Mouse (Mus musculus) kidney, adult 2 months (tissue): ENCODE results near the gene Irx5. TPM values are rescaled to one million over a fixed set of nuclear protein-coding genes. Genes with fewer than 3 reads are reported as not detected.

Experiments used
- DNase-seq: peaks from one replicate; pipeline ENCODE4 v3.0.0; 2021
- H3K27ac ChIP-seq: fragments of 200-500 bp; 2 replicates; pipeline ENCODE4 v1.5.1; 2012; ENCODE audit warnings: low read depth, low read length, control low read depth, inconsistent platforms; ENCODE audit not compliant: insufficient read depth
- H3K27me3 ChIP-seq: fragments of 200-500 bp; replicated peaks from 2 replicates; pipeline ENCODE4 v1.6.1; 2012; ENCODE audit warnings: mild to moderate bottlenecking, moderate library complexity, low read length, inconsistent platforms; ENCODE audit not compliant: control insufficient read depth, insufficient read depth
- H3K36me3 ChIP-seq: fragments of 200-500 bp; 2 replicates; pipeline ENCODE4 v1.6.1; 2012; ENCODE audit warnings: mild to moderate bottlenecking, moderate library complexity, low read length, inconsistent platforms; ENCODE audit not compliant: control insufficient read depth, insufficient read depth
- H3K4me1 ChIP-seq: fragments of 200-500 bp; 2 replicates; pipeline ENCODE4 v1.6.1; 2011; ENCODE audit warnings: low read length; ENCODE audit not compliant: control insufficient read depth, insufficient read depth
- H3K4me3 ChIP-seq: fragments of 200-500 bp; 2 replicates; pipeline ENCODE4 v1.5.1; 2011; ENCODE audit warnings: mild to moderate bottlenecking, low read depth, low read length, control low read depth; ENCODE audit not compliant: insufficient read depth
- CTCF ChIP-seq: fragments of 200-500 bp; conservative IDR thresholded peaks from 2 replicates; pipeline ENCODE4 v1.5.1; 2011; ENCODE audit warnings: low read depth, mild to moderate bottlenecking, control low read depth, low read length, moderate library complexity, mixed read lengths; ENCODE audit not compliant: insufficient read depth, insufficient read length
- POLR2A ChIP-seq: fragments of 200-500 bp; IDR thresholded peaks from one replicate; pipeline ENCODE4 v1.6.1; 2011; ENCODE audit warnings: low read depth, low read length, control low read depth
- WGBS: fragments of 180-500 bp; shearing (Covaris S2); methylation state at CpG from one replicate; pipeline ENCODE4 v1.1.7; 2018; 5-methylcytosine and 5-hydroxymethylcytosine counted together
- polyA plus RNA-seq: library from polyadenylated mRNA; depleted of rRNA; stranded (reverse); fragments of >200 nt; gene quantifications from 2 replicates; pipeline ENCODE4 v1.2.3, GENCODE M21; 2012

Gene Irx5
- polyA plus RNA-seq, 1 experiment: 3.1 TPM

GRCm38 (mm10) chr8:92408092-92408491 lies 50.7 kb downstream of the Irx5 start:
- Histone ChIP-seq H3K4me3 (no peak overlapping the region), H3K27me3 (no peaks in the 10 kb centered on the region), H3K4me1 (no peaks in the 10 kb centered on the region), H3K27ac (no peak overlapping the region), H3K36me3 (no peaks in the 10 kb centered on the region)
- no peak for DNase-seq
- WGBS: 80% methylated on average over 7 of the region's 7 CpGs
- no peak for TF ChIP-seq CTCF
- TF ChIP-seq POLR2A: no peak

GRCm38 (mm10) chr8:92413583-92413982 lies 56.2 kb downstream of the Irx5 start:
- no peak for DNase-seq
- H3K27ac ChIP-seq: no peak overlapping the region
- no peaks in the 10 kb centered on the region for H3K4me1 ChIP-seq
- H3K36me3 ChIP-seq: no peaks in the 10 kb centered on the region
- H3K27me3 ChIP-seq: no peaks in the 10 kb centered on the region
- 85% methylated on average over 6 of the region's 6 CpGs for WGBS
- no peak for TF ChIP-seq POLR2A
- no peak for TF ChIP-seq CTCF
- no peak overlapping the region for H3K4me3 ChIP-seq

GRCm38 (mm10) chr8:92420666-92421065 lies 63.2 kb downstream of the Irx5 start:
- WGBS: 63% methylated on average over 7 of the region's 7 CpGs
- TF ChIP-seq CTCF (no peak), POLR2A (no peak)

More at GRCm38 (mm10) chr8:92420666-92421065, 63.2 kb downstream of the Irx5 start:
- Histone ChIP-seq H3K27ac (no peak overlapping the region), H3K27me3 (no peaks in the 10 kb centered on the region), H3K4me1 (no peaks in the 10 kb centered on the region), H3K4me3 (no peak overlapping the region), H3K36me3 (no peaks in the 10 kb centered on the region)
- no peak for DNase-seq
